Mouse (Mus musculus) bone marrow macrophage, adult 2 months (primary cell): ENCODE data around the gene Vwf. TPM values are rescaled to one million over a fixed set of nuclear protein-coding genes. Genes with fewer than 3 reads are reported as not detected.

Experiments used
- H3K27ac ChIP-seq: 2 replicates; pipeline ENCODE4 v1.5.1; 2012; ENCODE audit warnings: low read depth, low read length; ENCODE audit not compliant: insufficient read depth
- H3K4me1 ChIP-seq: 2 replicates; pipeline ENCODE4 v1.6.1; 2012; ENCODE audit warnings: low read length; ENCODE audit not compliant: control insufficient read depth, insufficient read depth
- H3K4me3 ChIP-seq: 2 replicates; pipeline ENCODE4 v1.5.1; 2012; ENCODE audit warnings: mild to moderate bottlenecking, low read length, moderate library complexity; ENCODE audit not compliant: insufficient read depth
- CTCF ChIP-seq: IDR thresholded peaks from 2 replicates; pipeline ENCODE4 v1.5.1; 2012; ENCODE audit warnings: low read depth, mild to moderate bottlenecking, low read length, moderate library complexity
- POLR2A ChIP-seq: IDR thresholded peaks from 2 replicates; pipeline ENCODE4 v1.6.1; 2012; ENCODE audit warnings: mild to moderate bottlenecking, low read depth, low read length, borderline replicate concordance
- polyA plus RNA-seq: library from polyadenylated mRNA; stranded (reverse); fragments of >200 nt; gene quantifications from 2 replicates; pipeline ENCODE4 v1.2.4, GENCODE M21; 2012; ENCODE audit not compliant: missing spikeins, insufficient read depth, insufficient read length

Vwf gene
- polyA plus RNA-seq, 1 experiment: 11.0 TPM

DNA sequence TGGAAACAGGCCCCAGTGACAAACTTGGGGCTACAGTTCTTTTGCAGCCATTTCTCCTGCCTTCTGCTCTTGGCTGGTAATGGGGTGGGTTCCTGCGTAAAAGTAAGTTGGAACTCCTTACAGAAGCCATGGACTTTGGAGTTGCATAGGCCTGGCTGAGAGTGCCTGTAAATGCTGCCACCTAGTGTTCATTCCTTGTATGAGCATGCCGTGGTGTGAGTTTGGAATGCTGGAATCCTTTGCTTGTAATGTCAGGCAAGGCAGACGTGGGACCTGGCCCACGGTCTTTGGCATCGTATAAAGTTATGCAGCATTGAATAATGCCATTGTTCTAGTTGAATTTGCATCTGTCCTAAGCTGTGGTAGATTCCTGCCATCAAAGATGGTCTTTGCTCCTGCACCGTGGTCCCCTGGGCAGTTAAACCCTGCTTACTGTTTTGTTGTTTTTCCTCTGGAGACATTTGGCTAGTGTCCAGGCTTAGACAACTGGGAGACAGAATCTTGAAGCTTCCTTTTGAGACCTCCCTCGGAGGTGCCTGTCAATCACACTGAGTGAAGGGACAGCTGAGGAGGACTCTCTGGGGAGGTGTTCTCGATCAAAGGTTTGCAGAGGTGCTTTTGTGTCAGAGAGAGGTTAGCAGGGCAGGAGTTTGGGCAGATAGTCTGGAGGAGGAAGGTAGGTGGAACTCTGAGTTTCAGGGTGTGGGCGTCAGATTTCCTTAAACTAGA is 58.1 kb downstream of the Vwf start:
- Histone ChIP-seq H3K27ac (no peak overlapping the region), H3K4me3 (0 out of 2 replicates have a peak overlapping the region, but pooled peaks have one; percentile 47), H3K4me1 (peaks cover 12% of the 10 kb centered on the region)
- no peak for TF ChIP-seq POLR2A
- TF ChIP-seq CTCF: peak; percentile 55

DNA sequence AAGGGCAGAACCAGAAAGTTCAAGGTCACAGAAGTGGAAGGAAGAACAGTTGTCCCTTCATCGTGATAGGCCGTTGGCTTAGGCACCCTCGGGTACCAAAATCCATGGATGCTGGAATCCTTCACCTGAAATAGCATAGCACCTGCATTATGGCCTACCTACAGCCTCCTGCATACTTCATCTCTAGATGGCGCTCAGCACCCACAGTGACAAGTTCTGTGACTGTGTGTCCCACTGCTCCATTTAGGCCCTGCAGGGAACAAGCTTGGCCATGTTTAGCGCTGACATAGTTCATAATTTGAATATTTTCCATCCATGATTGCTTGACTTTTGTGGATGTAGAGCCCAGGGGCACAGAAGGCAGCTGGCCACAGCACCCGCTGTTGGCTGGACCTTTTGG is 62.5 kb downstream of the Vwf start:
- Histone ChIP-seq H3K4me3 (no peak overlapping the region), H3K4me1 (peaks cover 3% of the 10 kb centered on the region), H3K27ac (no peak overlapping the region)
- TF ChIP-seq CTCF (no peak), POLR2A (no peak)

DNA sequence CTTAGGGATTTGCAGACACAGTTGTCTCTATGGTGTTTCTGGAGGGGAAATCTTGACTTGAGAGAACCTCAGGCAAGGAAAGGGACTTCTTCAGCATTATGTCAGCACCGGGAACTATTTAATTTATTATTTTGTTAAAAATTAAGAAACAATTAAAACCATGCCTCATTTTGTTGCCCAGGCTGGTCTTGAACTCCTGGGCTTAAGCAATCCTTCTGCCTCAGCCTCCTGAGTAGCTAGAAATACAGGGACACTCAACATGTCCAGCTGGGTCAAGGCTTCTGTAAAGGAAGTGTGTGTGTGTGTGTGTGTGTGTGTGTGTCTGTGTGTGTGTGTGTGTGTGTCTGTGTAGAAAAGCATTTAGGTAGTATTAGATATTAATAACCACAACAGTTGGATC is 71.3 kb downstream of the Vwf start:
- Histone ChIP-seq H3K4me3 (no peak overlapping the region), H3K27ac (no peak overlapping the region), H3K4me1 (no peaks in the 10 kb centered on the region)
- no peak for TF ChIP-seq POLR2A
- TF ChIP-seq CTCF: no peak

DNA sequence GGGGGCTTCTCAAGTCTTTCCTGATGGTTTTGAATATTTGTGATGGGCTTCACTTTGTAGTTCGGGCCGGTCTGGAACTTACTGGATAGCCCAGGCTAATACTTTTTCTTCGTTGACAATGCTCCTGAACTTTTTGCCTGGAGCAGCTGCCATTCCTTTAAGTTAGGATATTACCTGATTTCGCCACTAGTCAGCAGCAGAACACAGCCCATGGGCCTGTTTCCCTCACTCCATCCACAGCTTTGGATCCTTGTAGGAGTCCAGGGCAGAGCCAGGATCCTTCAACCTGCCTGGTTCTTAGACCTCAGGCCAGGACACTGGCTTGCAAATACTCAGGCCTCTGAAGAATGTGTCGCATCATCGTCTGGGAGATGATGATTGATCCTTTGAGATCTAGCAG is 74.2 kb downstream of the Vwf start:
- H3K4me1 ChIP-seq: no peaks in the 10 kb centered on the region

DNA sequence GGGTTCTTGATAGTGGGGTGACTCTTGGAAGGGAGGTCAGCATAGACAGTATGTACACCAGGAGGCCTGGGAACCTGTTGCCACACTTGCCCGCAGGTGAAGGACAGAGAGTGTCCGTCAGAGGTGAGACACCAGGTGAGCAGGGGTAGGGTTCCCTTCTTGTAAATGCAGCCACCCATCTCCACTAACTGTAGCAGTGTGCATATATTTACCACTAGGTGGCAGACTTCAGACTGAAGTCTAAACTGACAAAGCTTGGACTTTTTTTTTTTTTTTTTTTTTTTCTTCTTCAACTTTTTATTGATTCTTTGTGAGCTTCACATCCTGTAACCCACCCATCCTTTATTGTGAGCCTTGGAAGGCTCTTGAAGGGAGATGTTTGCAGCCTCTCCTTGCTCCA is 75.9 kb downstream of the Vwf start:
- Histone ChIP-seq H3K27ac (no peak overlapping the region), H3K4me3 (no peak overlapping the region), H3K4me1 (no peaks in the 10 kb centered on the region)
- TF ChIP-seq CTCF (peak; percentile 22; the same call in 1 of the 2 replicates), POLR2A (no peak)

More for the DNA sequence above, 74.2 kb downstream of the Vwf start:
- no peak overlapping the region for H3K27ac ChIP-seq
- TF ChIP-seq POLR2A (no peak), CTCF (no peak)
- H3K4me3 ChIP-seq: no peak overlapping the region

DNA sequence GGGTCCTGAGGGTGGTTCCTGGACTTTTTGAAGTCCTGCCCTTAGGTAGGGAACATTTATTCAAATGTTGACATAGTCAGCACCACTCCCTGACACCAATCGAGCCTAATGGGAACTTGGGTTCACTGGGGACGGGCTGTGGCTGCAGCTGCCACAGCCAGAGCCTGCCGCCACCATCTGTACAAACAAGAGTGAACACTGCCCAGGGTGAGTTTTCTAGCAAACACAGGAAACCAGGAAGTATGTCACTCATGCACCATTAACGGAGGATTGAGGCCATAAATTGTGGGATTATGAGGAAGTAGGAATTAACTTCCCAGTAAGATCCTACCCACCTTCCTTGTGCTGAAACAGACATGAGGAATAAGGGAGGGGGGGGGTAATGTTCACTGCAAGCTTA is 93.9 kb downstream of the Vwf start:
- Histone ChIP-seq H3K4me3 (no peak overlapping the region), H3K27ac (no peak overlapping the region), H3K4me1 (peaks cover 14% of the 10 kb centered on the region)
- TF ChIP-seq CTCF (no peak), POLR2A (no peak)

DNA sequence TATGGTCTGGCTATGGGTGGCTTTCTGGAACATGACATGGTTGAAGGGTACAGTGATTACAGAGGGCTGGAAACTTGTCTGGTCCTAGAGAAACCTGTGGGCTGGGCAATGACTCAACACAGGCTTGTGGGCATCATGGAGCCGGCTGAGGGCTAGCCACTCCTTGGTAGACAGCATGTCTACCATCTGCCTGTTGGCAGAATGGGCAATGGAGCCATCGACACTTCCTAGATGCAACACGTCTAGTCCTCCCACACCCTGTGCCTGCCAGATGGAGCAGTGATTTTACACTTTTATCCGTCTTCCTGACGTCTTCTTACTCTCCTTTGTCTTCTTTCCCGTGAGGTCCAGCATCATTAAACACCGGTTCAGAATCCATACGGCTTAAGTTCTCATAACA is 94.6 kb downstream of the Vwf start:
- Histone ChIP-seq H3K4me1 (peaks cover 14% of the 10 kb centered on the region), H3K27ac (no peak overlapping the region), H3K4me3 (no peak overlapping the region)
- TF ChIP-seq POLR2A: no peak

DNA sequence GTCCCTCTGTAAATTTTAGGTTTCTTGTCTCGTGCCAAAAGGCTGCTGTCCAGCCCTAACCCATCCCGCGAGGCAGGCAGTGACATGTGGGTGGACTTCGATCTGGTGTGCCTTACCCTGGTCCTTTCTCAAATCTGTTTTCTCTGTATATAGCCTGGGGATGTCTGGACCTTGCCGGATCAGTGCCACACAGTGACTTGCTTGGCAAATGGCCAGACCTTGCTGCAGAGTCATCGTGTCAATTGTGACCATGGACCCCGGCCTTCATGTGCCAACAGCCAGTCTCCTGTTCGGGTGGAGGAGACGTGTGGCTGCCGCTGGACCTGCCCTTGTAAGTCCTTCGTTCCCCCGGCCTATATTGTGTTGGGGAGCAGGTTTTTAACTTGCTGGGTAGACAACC is 102.4 kb downstream of the Vwf start:
- no peak overlapping the region for H3K27ac ChIP-seq
- H3K4me1 ChIP-seq: peaks cover 11% of the 10 kb centered on the region; the same call in 1 of the 2 replicates
- no peak overlapping the region for H3K4me3 ChIP-seq
- no peak for TF ChIP-seq CTCF
- TF ChIP-seq POLR2A: no peak

DNA sequence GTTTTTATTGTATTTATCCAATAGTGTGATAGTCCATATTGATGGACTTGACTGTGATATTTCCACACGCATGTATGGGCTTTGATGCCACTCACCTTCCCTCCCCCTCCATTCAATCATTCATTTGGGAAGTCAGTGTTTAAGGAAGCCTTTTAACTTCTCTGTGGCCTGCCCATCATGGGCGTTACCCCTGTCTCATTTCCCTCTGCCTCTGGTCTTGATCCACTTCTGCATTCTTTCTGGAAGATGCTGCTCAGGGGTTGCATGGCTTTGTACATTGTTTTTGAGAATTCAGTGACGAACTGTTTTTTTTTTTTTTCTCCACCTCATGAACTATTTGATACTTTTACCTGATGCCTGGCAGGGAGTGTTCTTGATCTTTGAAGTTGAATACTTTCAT is 104.8 kb downstream of the Vwf start:
- Histone ChIP-seq H3K4me3 (no peak overlapping the region), H3K4me1 (peaks cover 3% of the 10 kb centered on the region; the same call in 1 of the 2 replicates), H3K27ac (no peak overlapping the region)
- TF ChIP-seq CTCF (no peak), POLR2A (no peak)

DNA sequence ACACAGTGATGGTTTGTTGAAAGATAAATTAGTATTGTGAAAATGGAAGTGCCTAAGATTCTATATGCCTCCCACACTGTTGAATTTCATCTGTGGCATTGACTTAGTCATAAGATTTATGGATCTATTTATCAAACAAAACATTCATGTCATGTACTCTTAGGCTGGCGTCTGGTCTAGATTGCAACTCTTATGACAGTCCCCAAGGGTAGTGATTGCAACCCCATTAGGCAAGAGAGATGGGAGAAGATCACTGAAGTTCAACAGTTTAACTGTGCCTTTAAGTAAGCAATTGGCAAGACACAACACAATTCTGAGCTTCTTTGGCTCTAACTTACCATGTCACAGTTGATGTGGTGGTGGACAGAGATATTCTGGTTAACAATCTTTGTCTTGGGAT is 106.8 kb downstream of the Vwf start:
- TF ChIP-seq POLR2A (no peak), CTCF (no peak)
- Histone ChIP-seq H3K27ac (no peak overlapping the region), H3K4me1 (peaks cover 3% of the 10 kb centered on the region; the same call in 1 of the 2 replicates), H3K4me3 (no peak overlapping the region)

DNA sequence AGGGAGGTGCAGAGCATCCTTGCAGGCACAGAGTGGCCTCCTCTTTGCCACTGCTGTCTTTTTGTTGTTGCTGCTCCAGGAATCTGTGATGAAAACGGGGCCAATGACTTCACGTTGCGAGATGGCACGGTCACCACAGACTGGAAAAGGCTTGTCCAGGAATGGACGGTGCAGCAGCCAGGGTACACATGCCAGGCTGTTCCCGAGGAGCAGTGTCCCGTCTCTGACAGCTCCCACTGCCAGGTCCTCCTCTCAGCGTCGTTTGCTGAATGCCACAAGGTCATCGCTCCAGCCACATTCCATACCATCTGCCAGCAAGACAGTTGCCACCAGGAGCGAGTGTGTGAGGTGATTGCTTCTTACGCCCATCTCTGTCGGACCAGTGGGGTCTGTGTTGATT is 110.3 kb downstream of the Vwf start:
- H3K4me1 ChIP-seq: no peaks in the 10 kb centered on the region
- H3K4me3 ChIP-seq: no peak overlapping the region
- no peak overlapping the region for H3K27ac ChIP-seq
- TF ChIP-seq POLR2A: no peak
- TF ChIP-seq CTCF: no peak
